Mouse (Mus musculus) stomach, postnatal 0 days (tissue): ENCODE results near the gene Naaladl2. TPM values are rescaled to one million over a fixed set of nuclear protein-coding genes. Genes with fewer than 3 reads are reported as not detected.

Source experiments
- ATAC-seq: fragments of 200-750 bp; cut with Nextera tagmentation; 2 replicates; pipeline ENCODE4 v1.8.0; 2017; ENCODE audit not compliant: low FRiP score, low TSS enrichment
- DNase-seq: peaks from one replicate; pipeline ENCODE4 v3.0.0-alpha.2; 2016; ENCODE audit warnings: low spot score
- H3K27ac ChIP-seq: fragments of 300-500 bp; sonication (generic); replicated peaks from 2 replicates; pipeline ENCODE4 v1.5.1; 2014; ENCODE audit warnings: mild to moderate bottlenecking, control low read depth
- H3K27me3 ChIP-seq: fragments of 300-500 bp; sonication (generic); 2 replicates; pipeline ENCODE4 v1.6.1; 2014; ENCODE audit warnings: low read length; ENCODE audit not compliant: control insufficient read depth, insufficient read depth
- H3K36me3 ChIP-seq: fragments of 300-500 bp; sonication (generic); 2 replicates; pipeline ENCODE4 v1.6.1; 2014; ENCODE audit warnings: low read length, mixed read lengths; ENCODE audit not compliant: control insufficient read depth, insufficient read depth
- H3K4me1 ChIP-seq: fragments of 300-500 bp; sonication (generic); replicated peaks from 2 replicates; pipeline ENCODE4 v1.6.1; 2014; ENCODE audit warnings: antibody characterized with exemption; ENCODE audit not compliant: control insufficient read depth, insufficient read depth
- H3K4me2 ChIP-seq: fragments of 300-500 bp; sonication (generic); replicated peaks from 2 replicates; pipeline ENCODE4 v1.6.1; 2014; ENCODE audit warnings: low read depth, mild to moderate bottlenecking, control low read depth, moderate library complexity
- H3K4me3 ChIP-seq: fragments of 300-500 bp; sonication (generic); 2 replicates; pipeline ENCODE4 v1.5.1; 2014; ENCODE audit warnings: low read depth, low read length, control low read depth
- H3K9ac ChIP-seq: fragments of 300-500 bp; sonication (generic); 2 replicates; pipeline ENCODE4 v1.6.1; 2014; ENCODE audit warnings: mild to moderate bottlenecking, low read length, control low read depth, mixed read lengths
- H3K9me3 ChIP-seq: fragments of 300-500 bp; sonication (generic); 2 replicates; pipeline ENCODE4 v1.6.1; 2016; ENCODE audit warnings: low read length; ENCODE audit not compliant: control insufficient read depth
- CTCF ChIP-seq: IDR thresholded peaks from 2 replicates; pipeline ENCODE4 v1.5.1; 2016; ENCODE audit warnings: antibody characterized with exemption, low read depth, mild to moderate bottlenecking, moderate library complexity
- EP300 ChIP-seq: optimal IDR thresholded peaks from 2 replicates; pipeline ENCODE3; 2016; ENCODE audit warnings: antibody characterized with exemption
- WGBS: fragments of 180-500 bp; shearing (Covaris S2); extraction: QIAGEN DNeasy Blood & Tissue Kit; methylation state at CpG from one replicate; pipeline ENCODE4 v1.1.7; 2014; 5-methylcytosine and 5-hydroxymethylcytosine counted together
- polyA plus RNA-seq: library from polyadenylated mRNA; unstranded; fragments of >200 nt; fragmentation: Nextera tagmentation; extraction: Ambion mirVana; gene quantifications from 2 replicates; pipeline ENCODE4 v1.2.1, GENCODE M21; 2015

The Naaladl2 gene
- polyA plus RNA-seq, 1 experiment from 2014 or later = 5.9 TPM

- no peaks in the 10 kb centered on the region for H3K9me3 ChIP-seq
- H3K27ac ChIP-seq = no peak overlapping the region
- no peak for TF ChIP-seq EP300
- TF ChIP-seq CTCF = no peak
- no peak for ATAC-seq
- no peaks in the 10 kb centered on the region for H3K36me3 ChIP-seq
- H3K4me2 ChIP-seq = no peak overlapping the region
- H3K4me1 ChIP-seq = no peaks in the 10 kb centered on the region
- no peak overlapping the region for H3K9ac ChIP-seq
- DNase-seq = no peak
- WGBS = 81% methylated on average over 4 of the region's 4 CpGs
- no peaks in the 10 kb centered on the region for H3K27me3 ChIP-seq
- H3K4me3 ChIP-seq = no peak overlapping the region
These were observed 680.1 kb downstream of the Naaladl2 start for GRCm38 (mm10) chr3:24463941-24464340.

- H3K36me3 ChIP-seq = no peaks in the 10 kb centered on the region
- TF ChIP-seq CTCF (no peak), EP300 (no peak)
- DNase-seq = no peak
- no peaks in the 10 kb centered on the region for H3K9me3 ChIP-seq
- H3K4me1 ChIP-seq = no peaks in the 10 kb centered on the region
- ATAC-seq = no peak
- H3K4me2 ChIP-seq = no peak overlapping the region
- H3K27ac ChIP-seq = no peak overlapping the region
- H3K27me3 ChIP-seq = no peaks in the 10 kb centered on the region
- no peak overlapping the region for H3K4me3 ChIP-seq
- H3K9ac ChIP-seq = no peak overlapping the region
- WGBS = 60% methylated on average over 6 of the region's 6 CpGs
These were observed 703.4 kb downstream of the Naaladl2 start for GRCm38 (mm10) chr3:24440621-24441020.

GRCm38 (mm10) chr3:24432761-24433160, 711.3 kb downstream of the Naaladl2 start:
- Histone ChIP-seq H3K27me3 (no peaks in the 10 kb centered on the region), H3K9me3 (no peaks in the 10 kb centered on the region), H3K4me2 (no peak overlapping the region), H3K27ac (no peak overlapping the region), H3K4me3 (no peak overlapping the region), H3K4me1 (no peaks in the 10 kb centered on the region), H3K9ac (no peak overlapping the region), H3K36me3 (no peaks in the 10 kb centered on the region)
- DNase-seq = no peak
- 70% methylated on average over 3 of the region's 3 CpGs for WGBS
- no peak for TF ChIP-seq CTCF
- no peak for ATAC-seq

GRCm38 (mm10) chr3:24391737-24392136, 752.3 kb downstream of the Naaladl2 start:
- no peaks in the 10 kb centered on the region for H3K36me3 ChIP-seq
- no peak for DNase-seq
- H3K4me3 ChIP-seq = no peak overlapping the region
- no peak overlapping the region for H3K27ac ChIP-seq
- no peaks in the 10 kb centered on the region for H3K27me3 ChIP-seq
- H3K9ac ChIP-seq = no peak overlapping the region
- TF ChIP-seq CTCF (no peak), EP300 (no peak)
- no peaks in the 10 kb centered on the region for H3K4me1 ChIP-seq
- ATAC-seq = no peak
- H3K9me3 ChIP-seq = no peaks in the 10 kb centered on the region
- H3K4me2 ChIP-seq = no peak overlapping the region

GRCm38 (mm10) chr3:24391311-24391710, 752.8 kb downstream of the Naaladl2 start:
- 56% methylated on average over 1 of the region's 1 CpGs for WGBS
- DNase-seq = no peak

GRCm38 (mm10) chr3:24355010-24355409, 789.1 kb downstream of the Naaladl2 start:
- no peak for DNase-seq
- Histone ChIP-seq H3K4me3 (no peak overlapping the region), H3K9me3 (no peaks in the 10 kb centered on the region), H3K4me1 (no peaks in the 10 kb centered on the region), H3K27ac (no peak overlapping the region), H3K4me2 (no peak overlapping the region), H3K27me3 (no peaks in the 10 kb centered on the region), H3K36me3 (no peaks in the 10 kb centered on the region), H3K9ac (no peak overlapping the region)
- ATAC-seq = no peak
- 44% methylated on average over 2 of the region's 2 CpGs for WGBS
- TF ChIP-seq EP300 = no peak
- no peak for TF ChIP-seq CTCF

More at GRCm38 (mm10) chr3:24391311-24391710, 752.8 kb downstream of the Naaladl2 start:
- H3K27ac ChIP-seq = no peak overlapping the region
- ATAC-seq = no peak
- no peak overlapping the region for H3K4me2 ChIP-seq
- H3K4me1 ChIP-seq = no peaks in the 10 kb centered on the region
- no peaks in the 10 kb centered on the region for H3K9me3 ChIP-seq
- TF ChIP-seq CTCF (no peak), EP300 (no peak)
- H3K4me3 ChIP-seq = no peak overlapping the region
- no peaks in the 10 kb centered on the region for H3K36me3 ChIP-seq
- H3K27me3 ChIP-seq = no peaks in the 10 kb centered on the region
- no peak overlapping the region for H3K9ac ChIP-seq
